Mouse (Mus musculus) olfactory bulb, adult 2 months (tissue): ENCODE data around the gene Klhl4. TPM values are rescaled to one million over a fixed set of nuclear protein-coding genes. Genes with fewer than 3 reads are reported as not detected.

Source experiments
- H3K27ac ChIP-seq: fragments of 200-500 bp; 2 replicates; pipeline ENCODE4 v1.5.1; 2012; ENCODE audit warnings: low read depth, low read length; ENCODE audit not compliant: insufficient read depth
- H3K4me1 ChIP-seq: fragments of 200-500 bp; 2 replicates; pipeline ENCODE4 v1.6.1; 2012; ENCODE audit warnings: low read length; ENCODE audit not compliant: control insufficient read depth, insufficient read depth
- H3K4me3 ChIP-seq: fragments of 200-500 bp; 2 replicates; pipeline ENCODE4 v1.5.1; 2012; ENCODE audit warnings: mild to moderate bottlenecking, low read depth, low read length, moderate library complexity; ENCODE audit not compliant: insufficient read depth
- CTCF ChIP-seq: fragments of 200-500 bp; IDR thresholded peaks from 2 replicates; pipeline ENCODE4 v1.5.1; 2012; ENCODE audit warnings: low read depth, mild to moderate bottlenecking, low read length, moderate library complexity; ENCODE audit not compliant: insufficient read depth
- POLR2A ChIP-seq: fragments of 200-500 bp; IDR thresholded peaks from 2 replicates; pipeline ENCODE4 v1.6.1; 2012; ENCODE audit warnings: mild to moderate bottlenecking, low read depth, low read length, moderate library complexity; ENCODE audit not compliant: insufficient read depth
- WGBS: fragments of 180-500 bp; shearing (Covaris S2); methylation state at CpG from one replicate; pipeline ENCODE4 v1.1.7; 2018; 5-methylcytosine and 5-hydroxymethylcytosine counted together
- polyA plus RNA-seq: library from polyadenylated mRNA; stranded (reverse); fragments of >200 nt; gene quantifications from 2 replicates; pipeline ENCODE4 v1.2.4, GENCODE M21; 2012; ENCODE audit warnings: low replicate concordance; ENCODE audit not compliant: missing spikeins, insufficient read depth, insufficient read length

The Klhl4 gene
- not detected in 2 replicates for polyA plus RNA-seq

DNA sequence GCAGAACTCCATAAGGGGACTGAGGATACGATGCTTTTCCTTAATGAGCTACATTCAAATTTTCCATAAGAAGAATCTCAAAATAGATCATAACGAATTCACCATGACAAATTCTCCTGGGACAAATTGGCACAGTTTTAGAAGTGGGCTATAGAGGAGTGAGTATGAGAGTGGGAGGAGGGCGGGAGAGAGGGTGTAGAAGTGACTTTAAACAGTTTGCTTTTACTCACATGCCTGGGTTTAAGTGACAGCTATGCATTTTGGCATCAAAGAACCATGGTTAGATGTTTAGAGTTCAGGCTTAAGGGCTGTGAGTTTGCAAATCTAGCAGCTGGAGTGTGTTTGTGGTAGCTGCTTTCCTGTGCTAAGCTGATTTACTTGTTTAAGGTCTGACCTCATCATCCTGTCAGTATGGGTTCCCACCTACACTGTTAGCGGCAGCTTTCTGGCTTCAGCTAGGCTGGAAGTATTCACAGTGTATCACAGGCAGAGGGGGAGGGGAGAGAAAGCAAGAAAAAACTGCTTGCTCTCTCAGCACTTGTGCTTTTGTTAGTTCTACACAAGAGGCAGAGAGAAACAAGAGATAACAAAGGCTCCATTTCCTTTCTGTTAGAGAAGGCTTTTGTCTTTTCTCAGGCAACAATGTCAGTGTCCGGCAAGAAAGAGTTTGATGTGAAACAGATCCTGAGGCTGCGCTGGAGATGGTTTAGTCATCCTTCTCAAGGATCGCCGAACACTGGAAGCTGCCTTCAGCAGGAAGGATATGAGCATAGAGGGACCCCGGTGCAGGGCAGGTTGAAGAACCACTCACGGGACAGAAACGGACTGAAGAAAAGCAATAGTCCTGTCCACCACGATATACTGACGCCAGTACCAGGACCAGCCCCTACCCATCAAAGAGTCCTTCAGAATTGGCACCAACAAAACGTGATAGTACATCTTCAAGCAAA is at the start of gene Klhl4:
TSS of gene Klhl4 (plus strand) at position 552 of the 950 bp plus-strand sequence.
- 34% methylated on average over 14 of the region's 14 CpGs for WGBS
- Histone ChIP-seq H3K27ac (no peak within 1 kb of the TSS; the same call in 1 of the 2 replicates), H3K4me3 (peak within 1 kb of the TSS; percentile 48), H3K4me1 (no peaks in the 10 kb centered on the region)
- no peak for TF ChIP-seq POLR2A
- TF ChIP-seq CTCF = no peak

DNA sequence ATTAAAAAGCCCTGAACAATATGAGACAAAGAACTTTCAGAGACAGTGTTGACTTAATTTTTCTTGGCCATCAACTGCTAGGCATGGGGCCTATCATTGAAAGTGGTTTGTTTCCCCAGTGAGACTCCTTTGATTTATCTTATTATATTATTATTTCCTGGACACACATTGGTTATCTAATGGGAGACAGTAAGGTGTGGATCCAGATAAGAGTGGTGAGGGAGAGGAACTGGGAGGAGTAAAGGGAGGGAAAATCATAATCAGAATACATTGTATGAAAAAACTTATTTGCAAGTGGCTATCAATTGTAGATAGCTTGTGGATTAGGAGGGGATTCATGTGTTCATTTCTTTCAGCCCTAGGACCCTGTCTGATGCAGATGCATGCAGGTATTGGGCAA is 10.0 kb downstream of the Klhl4 start:
- Histone ChIP-seq H3K4me3 (no peak overlapping the region), H3K4me1 (no peaks in the 10 kb centered on the region), H3K27ac (no peak overlapping the region)
- TF ChIP-seq POLR2A = no peak
- TF ChIP-seq CTCF = no peak

GRCm38 (mm10) chrX:114486691-114487090 is 12.6 kb downstream of the Klhl4 start:
- TF ChIP-seq CTCF = no peak
- TF ChIP-seq POLR2A = no peak
- Histone ChIP-seq H3K4me1 (no peaks in the 10 kb centered on the region), H3K4me3 (no peak overlapping the region), H3K27ac (no peak overlapping the region)

GRCm38 (mm10) chrX:114558141-114558540 is 84.0 kb downstream of the Klhl4 start:
- H3K27ac ChIP-seq = no peak overlapping the region
- no peak for TF ChIP-seq CTCF
- TF ChIP-seq POLR2A = no peak
- H3K4me1 ChIP-seq = no peaks in the 10 kb centered on the region
- WGBS = 35% methylated on average over 3 of the region's 3 CpGs
- H3K4me3 ChIP-seq = no peak overlapping the region

DNA sequence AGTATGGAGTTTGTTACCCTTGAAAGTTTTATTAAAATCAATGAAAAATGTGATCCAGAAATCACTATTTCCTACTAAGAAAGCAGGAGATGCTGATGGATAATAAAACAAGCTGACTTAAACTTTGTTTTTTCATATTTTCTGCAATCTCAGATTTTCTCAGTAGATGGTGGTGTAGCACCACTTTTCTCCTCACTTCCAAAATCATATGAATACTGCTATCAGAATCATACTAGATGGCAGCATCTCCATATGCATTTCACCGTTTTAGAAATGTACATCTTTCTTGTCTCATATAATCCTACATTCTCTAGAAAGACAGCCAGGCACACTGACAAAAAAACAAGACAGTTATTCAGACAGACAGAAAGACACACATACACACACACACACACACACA is 108.2 kb downstream of the Klhl4 start:
- no peak overlapping the region for H3K27ac ChIP-seq
- WGBS = 47% methylated on average over 1 of the region's 1 CpGs
- H3K4me3 ChIP-seq = no peak overlapping the region
- no peaks in the 10 kb centered on the region for H3K4me1 ChIP-seq
- TF ChIP-seq POLR2A (no peak), CTCF (no peak)
